Mouse (Mus musculus): ENCODE measurements around the gene Gnb5.
A peak's percentile ranks its signal among the peaks of the same experiment; 100 is the strongest.

The Gnb5 gene

DNA sequence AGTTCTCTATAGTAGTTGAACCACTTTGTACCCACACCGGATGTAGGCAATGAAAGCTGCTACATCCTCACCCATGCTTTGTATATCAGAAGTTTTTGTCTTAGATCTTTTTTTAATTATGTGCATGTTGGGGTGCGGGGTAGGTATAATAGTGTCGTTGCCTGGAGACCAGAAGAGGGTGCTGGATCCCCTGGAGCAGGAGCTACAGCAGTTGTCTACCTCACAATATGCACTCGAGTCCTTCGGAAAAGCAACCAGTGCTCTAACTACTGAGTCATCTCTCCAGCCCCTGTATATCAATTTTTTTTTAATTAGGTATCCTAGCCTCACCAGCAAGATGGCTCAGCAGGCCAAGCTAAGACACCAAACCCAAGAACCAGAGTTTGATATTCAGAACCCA lies 927 bp downstream of the Gnb5 start:
- DNase-seq (ENCODE audit: low spot score in 2 of 2): no peak

DNA sequence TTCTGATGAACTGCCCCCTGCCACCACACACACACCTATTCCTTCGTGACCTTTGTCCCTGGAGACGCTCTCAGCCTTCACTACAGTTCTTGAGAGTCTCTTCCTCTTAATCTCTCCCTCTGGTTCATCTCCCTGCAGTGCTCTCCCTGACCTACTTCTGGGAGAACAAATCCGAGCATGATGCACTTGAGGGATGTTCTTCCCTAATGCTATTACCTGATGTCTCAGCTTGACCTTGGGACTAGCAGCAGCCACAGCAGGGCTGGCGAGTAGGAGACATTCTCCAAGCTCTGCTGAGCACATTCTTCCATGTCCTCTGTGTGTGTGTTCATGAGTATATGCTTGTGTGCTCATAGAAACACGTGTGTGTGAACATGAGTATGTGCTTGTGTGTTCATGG lies 2.5 kb downstream of the Gnb5 start:
- DNase-seq (ENCODE audit: low spot score in 2 of 2): no peak

DNA sequence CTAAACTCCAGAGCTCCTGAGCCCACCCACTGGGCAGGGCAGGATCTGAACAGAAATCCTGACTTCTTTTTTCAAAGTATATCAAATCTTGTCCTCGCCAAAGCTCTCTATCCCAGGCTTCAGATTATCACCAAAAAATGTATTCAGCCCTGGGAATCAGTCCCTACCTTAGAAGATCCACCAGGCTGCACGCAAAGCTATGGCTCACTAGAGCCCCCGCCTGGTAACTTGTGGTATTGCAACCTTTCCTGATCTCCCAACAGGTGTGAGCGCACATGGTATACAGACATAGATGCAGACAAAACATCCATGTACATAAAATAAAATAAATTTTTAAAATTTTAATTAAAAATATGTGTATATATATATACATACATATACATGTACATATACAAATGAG lies 5.9 kb downstream of the Gnb5 start:
- DNase-seq (ENCODE audit: low spot score in 2 of 2): peak; percentile 59 to 67

- DNase-seq (ENCODE audit: low spot score in 2 of 2): no peak
These were observed 7.2 kb downstream of the Gnb5 start for GRCm38 (mm10) chr9:75313138-75313831.

- DNase-seq (ENCODE audit: low spot score in 2 of 2): peak; percentile 58 to 73
These were observed 7.9 kb downstream of the Gnb5 start for GRCm38 (mm10) chr9:75313832-75314516.

GRCm38 (mm10) chr9:75314517-75315105 lies 8.5 kb downstream of the Gnb5 start:
- DNase-seq (ENCODE audit: low spot score in 2 of 2): peak in 1 of 2 experiments; percentile 10

DNA sequence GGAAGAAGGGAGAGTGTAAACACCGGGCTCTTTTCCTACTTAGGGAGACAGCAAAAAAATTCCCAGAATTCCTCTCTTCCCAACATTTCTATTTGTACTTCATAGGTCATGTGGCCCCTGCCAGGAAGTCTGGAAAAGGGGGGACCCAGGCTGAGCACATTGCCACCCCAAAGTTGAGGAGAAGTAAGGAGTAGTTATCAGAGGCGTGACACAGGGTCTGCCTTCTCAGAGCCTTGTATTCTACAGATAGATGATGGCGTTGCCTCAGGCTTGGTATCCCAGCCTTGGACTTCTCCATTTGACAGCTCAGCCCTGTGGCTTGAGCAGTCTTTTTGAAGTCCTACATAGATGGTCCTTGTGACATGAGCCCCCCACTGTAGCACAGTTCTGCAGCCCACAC lies 9.2 kb downstream of the Gnb5 start:
- DNase-seq (ENCODE audit: low spot score in 2 of 2): no peak

- DNase-seq (ENCODE audit: low spot score in 2 of 2): no peak
These were observed 10.7 kb downstream of the Gnb5 start for GRCm38 (mm10) chr9:75316771-75317170.

GRCm38 (mm10) chr9:75318196-75318595 lies 12.1 kb downstream of the Gnb5 start:
- no peak for DNase-seq (ENCODE audit: low spot score in 2 of 2)

- DNase-seq (ENCODE audit: low spot score in 2 of 2): no peak
These were observed 13.3 kb downstream of the Gnb5 start for GRCm38 (mm10) chr9:75319365-75319764.

GRCm38 (mm10) chr9:75322099-75322885 lies 16.2 kb downstream of the Gnb5 start:
- DNase-seq (ENCODE audit: low spot score in 2 of 2): no peak

- DNase-seq (ENCODE audit: low spot score in 2 of 2): no peak
These were observed 22.0 kb downstream of the Gnb5 start for GRCm38 (mm10) chr9:75328047-75328446.

GRCm38 (mm10) chr9:75330821-75331220 lies 24.7 kb downstream of the Gnb5 start:
- no peak for DNase-seq (ENCODE audit: low spot score in 2 of 2)

DNA sequence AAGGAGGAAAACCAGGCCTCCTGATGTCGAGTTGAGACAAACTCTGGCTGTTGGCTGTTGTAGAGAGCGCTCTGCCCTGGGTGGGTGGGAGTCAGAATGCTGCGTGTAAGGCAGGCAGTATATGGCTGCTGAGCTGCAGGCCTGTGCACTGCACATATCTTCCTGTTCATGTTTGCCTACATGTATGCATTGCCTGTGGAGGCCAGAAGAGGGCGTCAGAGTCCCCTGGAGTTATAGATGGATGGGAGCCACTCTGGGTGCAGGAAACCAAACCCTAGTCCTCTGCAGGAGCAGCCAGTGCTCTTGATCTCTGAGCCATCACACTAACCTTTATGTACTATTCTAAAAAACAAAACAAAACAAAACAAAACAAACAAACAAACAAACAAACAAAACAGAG lies 28.4 kb downstream of the Gnb5 start:
- DNase-seq (ENCODE audit: low spot score in 2 of 2): no peak

DNA sequence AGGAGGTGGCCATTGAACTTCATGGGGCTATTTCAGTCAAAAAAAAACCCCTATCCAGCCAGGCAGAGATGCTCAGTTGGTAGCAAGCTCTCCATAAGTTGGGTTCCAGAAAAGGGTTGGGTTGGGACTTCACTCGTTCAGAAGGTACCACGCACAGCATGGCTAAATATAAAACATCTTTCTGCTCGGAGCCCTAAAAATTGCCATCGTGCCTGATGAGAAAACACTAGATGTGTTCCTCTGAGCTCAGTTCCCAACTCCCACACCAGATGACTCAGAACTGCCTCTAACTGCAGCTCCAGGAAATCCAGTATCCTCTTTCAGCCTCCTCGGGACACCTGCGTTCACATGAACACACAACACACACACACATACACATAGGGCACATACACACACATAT lies 31.9 kb downstream of the Gnb5 start:
- DNase-seq (ENCODE audit: low spot score in 2 of 2): no peak

DNA sequence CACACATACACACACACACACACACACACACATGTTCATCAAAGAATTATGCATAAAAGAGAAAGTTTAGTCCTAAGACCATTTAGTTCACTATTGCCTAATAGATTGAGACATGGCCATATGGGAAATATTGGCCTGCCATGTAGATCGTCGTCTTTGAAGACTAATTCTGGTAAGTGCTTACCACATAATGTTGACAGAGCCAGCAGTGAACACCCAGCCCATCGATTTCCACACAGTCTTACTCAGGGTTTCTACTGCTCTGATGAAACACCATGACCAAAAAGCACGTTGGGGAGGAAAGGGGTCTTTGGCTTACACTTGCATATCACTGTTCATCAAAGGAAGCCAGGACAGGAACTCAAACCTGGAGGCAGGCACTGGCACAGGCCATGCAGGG lies 36.3 kb downstream of the Gnb5 start:
- DNase-seq (ENCODE audit: low spot score in 2 of 2): no peak

GRCm38 (mm10) chr9:75347458-75347857 lies 41.4 kb downstream of the Gnb5 start, which contains the start of gene Bcl2l10:
Gene Bcl2l10 (plus strand): TSS chr9:75347758.
- DNase-seq (ENCODE audit: low spot score in 2 of 2): no peak

- peak in 1 of 2 experiments; percentile 31 for DNase-seq (ENCODE audit: low spot score in 2 of 2)
These were observed 42.0 kb downstream of the Gnb5 start for GRCm38 (mm10) chr9:75348066-75348465.

DNA sequence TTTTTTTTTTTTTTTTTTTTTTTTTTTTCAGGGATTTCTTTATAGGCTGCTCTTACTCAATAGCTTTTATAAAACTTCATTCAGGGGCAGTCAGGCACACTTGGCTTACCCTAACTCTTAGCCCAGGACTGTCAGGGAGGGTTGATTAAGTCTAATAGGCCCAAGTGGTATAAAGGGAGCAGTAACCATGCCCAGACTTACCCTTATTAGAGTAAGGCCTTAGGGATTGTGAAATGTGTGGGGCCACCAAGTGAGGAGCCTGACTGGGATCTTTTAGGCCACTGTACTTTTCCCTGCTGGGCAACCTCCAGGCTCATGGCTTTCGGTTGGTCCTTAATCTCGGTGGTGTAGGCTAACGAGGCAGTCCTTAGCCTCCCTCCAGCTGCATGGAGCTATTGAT lies 42.6 kb downstream of the Gnb5 start:
- DNase-seq (ENCODE audit: low spot score in 2 of 2): peak in 1 of 2 experiments; percentile 32

- DNase-seq (ENCODE audit: low spot score in 2 of 2): no peak
These were observed 47.0 kb downstream of the Gnb5 start for GRCm38 (mm10) chr9:75353094-75353493.

GRCm38 (mm10) chr9:75355783-75356182 lies 49.7 kb downstream of the Gnb5 start:
- no peak for DNase-seq (ENCODE audit: low spot score in 2 of 2)

DNA sequence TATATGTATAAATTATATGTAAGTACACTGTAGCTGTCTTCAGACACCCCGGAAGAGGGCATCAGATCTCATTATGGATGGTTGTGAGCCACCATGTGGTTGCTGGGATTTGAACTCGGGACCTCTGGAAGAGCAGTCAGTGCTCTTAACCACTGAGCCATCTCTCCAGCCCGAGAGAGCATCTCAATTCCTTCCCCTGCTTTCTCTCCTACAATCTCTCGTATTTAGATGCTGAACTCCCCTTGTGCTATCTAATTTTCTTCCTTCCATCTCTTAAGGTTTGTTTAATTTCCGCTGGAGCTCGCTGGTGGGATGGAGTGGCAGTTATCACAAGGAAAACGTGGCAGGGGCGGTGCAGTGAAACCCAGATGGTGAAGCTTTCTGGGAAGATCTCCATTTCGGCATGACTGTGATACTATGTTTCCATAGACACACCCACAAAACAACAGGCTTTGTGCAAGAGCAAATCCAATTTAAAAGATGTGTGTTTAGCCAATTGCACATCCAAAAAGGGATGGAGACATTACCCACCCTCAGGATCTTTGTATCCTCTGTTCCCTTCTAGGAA lies 51.1 kb downstream of the Gnb5 start:
- no peak for DNase-seq (ENCODE audit: low spot score in 2 of 2)
